9 mouse cellular contexts compared by ENCODE assay signal in the genomic region with DNA sequence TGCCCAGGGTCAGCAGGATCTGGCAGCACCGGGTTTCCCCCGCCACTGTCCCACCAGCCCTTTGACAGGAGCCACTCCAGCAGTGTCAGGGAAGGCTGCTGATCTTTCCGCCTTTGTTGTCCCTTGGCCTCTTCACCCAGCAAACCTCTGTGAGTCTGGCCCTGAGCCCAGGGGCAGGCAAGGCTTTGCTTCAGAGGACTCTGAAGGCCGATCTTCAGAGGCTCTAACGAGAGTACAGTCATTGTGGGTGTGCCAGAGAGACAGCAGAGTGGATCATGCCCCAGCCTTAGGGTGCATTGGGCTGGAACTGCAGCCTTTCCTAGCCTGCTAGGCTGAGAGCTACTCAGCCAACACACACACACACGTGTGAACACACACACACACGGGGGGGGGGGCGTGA.
DNase-seq lines count a peak whose midpoint lies in the region; ATAC-seq and TF ChIP-seq lines count a peak whose summit lies in the region.
"Had no signal": no experiment of that assay in that cellular context is flagged by ENCODE, and none has a peak within 500 bp of the region (broad histone marks: within the 10 kb centered on the region; RNA-seq: fewer than 3 reads in every experiment).

No protein-coding gene starts in this region.

- peaks cover 88% of the 10 kb centered on the region for H3K4me1 ChIP-seq in heart, embryonic 10.5 days
- H3K4me1 ChIP-seq in kidney, embryonic 14.5 days (ENCODE audit: control insufficient read depth, insufficient read depth, low read length): peaks cover 45% of the 10 kb centered on the region

- ATAC-seq in Patski: peak; percentile 82
- ATAC-seq in kidney, embryonic 14.5 days (ENCODE audit: low FRiP score, low TSS enrichment): no peak
- ATAC-seq in CD4-positive, CD25-positive, alpha-beta regulatory T cell, adult 4 months: no peak

- H3K27me3 ChIP-seq in heart, embryonic 10.5 days (ENCODE audit: insufficient read depth, poor library complexity, severe bottlenecking): no peaks in the 10 kb centered on the region
- H3K27me3 ChIP-seq in Patski: no peaks in the 10 kb centered on the region
- no peaks in the 10 kb centered on the region for H3K27me3 ChIP-seq in kidney, embryonic 14.5 days (ENCODE audit: control insufficient read depth, insufficient read depth, low read length)

- peak overlapping the region; percentile 52; the same call in 1 of the 2 replicates for H3K27ac ChIP-seq in heart, embryonic 10.5 days
- no peak overlapping the region for H3K27ac ChIP-seq in kidney, embryonic 14.5 days (ENCODE audit: low read depth, low read length)

- no peak for TF ChIP-seq CTCF in Patski (IDR thresholded peaks at IDR 0.05)
- no peak for TF ChIP-seq CTCF in brain, embryonic 14.5 days (IDR thresholded peaks at IDR 0.05; ENCODE audit: borderline replicate concordance, extremely low read depth, insufficient read depth, insufficient read length)

- 49% methylated on average over 6 of the region's 8 CpGs for WGBS in heart, embryonic 10.5 days
- WGBS in kidney, embryonic 14.5 days: 48% methylated on average over 7 of the region's 8 CpGs

- peaks cover 5% of the 10 kb centered on the region; the same call in 1 of the 2 replicates for H3K36me3 ChIP-seq in heart, embryonic 10.5 days
- no peaks in the 10 kb centered on the region for H3K36me3 ChIP-seq in kidney, embryonic 14.5 days (ENCODE audit: control insufficient read depth, insufficient read depth, low read length)

- H3K9ac ChIP-seq in kidney, embryonic 14.5 days (ENCODE audit: low read depth, low read length): 0 out of 2 replicates have a peak overlapping the region, but pooled peaks have one; percentile 12

- POLR2A ChIA-PET in Patski (lab: Charles Lee): no interaction called here

- no peak for TF ChIP-seq POLR2A in brain, embryonic 14.5 days (IDR thresholded peaks at IDR 0.05; ENCODE audit: borderline replicate concordance, extremely low read depth, insufficient read depth, insufficient read length, poor library complexity, severe bottlenecking)

- CTCF ChIA-PET in Patski (lab: Charles Lee): interaction anchor here (1.0 to 2.1 kb wide), 4 partner anchors 12 to 43 kb away, joined by 3 to 10 read pairs (median 4); no protein-coding TSS in a partner anchor

- H3K4me2 ChIP-seq in kidney, embryonic 14.5 days (replicated peaks; ENCODE audit: low read depth, low read length): no peak overlapping the region

- no peaks in the 10 kb centered on the region for H3K9me3 ChIP-seq in heart, embryonic 10.5 days
- no peaks in the 10 kb centered on the region for H3K9me3 ChIP-seq in kidney, embryonic 14.5 days (ENCODE audit: control insufficient read depth, low read length)

- in situ Hi-C loops in Patski (cut with MboI; ENCODE audit: low pct_unique_long_range_greater_than_20kb): no loop called here

- no peak for DNase-seq in heart, embryonic 10.5 days (ENCODE audit: low spot score)
- no peak for DNase-seq in heart, adult 9 months (ENCODE audit: low spot score in 2 of 2)
- peak; percentile 90 for DNase-seq in Patski (ENCODE audit: low read depth, low spot score)
- peak; percentile 62 for DNase-seq in brain, embryonic 14.5 days (ENCODE audit: low read depth)
- DNase-seq in spleen, adult 18-20 months: no peak
- DNase-seq in cerebellum, adult 8-10 months: no peak
- DNase-seq: thymus, adult 18-20 months had no signal

- no peak overlapping the region for H3K4me3 ChIP-seq in heart, embryonic 10.5 days
- no peak overlapping the region for H3K4me3 ChIP-seq in kidney, embryonic 14.5 days (ENCODE audit: low read length)

Comparison
In these comparisons a context has a peak if more than half of its experiments do, and no peak if none do; other contexts are left out.
1. DNase-seq: peak in Patski (single experiment) and brain, embryonic 14.5 days (single experiment); none in heart, embryonic 10.5 days (single experiment), heart, adult 9 months (0 of 2), spleen, adult 18-20 months (0 of 2) and cerebellum, adult 8-10 months (single experiment).